19 mouse cellular contexts compared by ENCODE assay signal in genomic region chr2:67487162-67487561, GRCm38 (mm10). TPM values are rescaled to one million over a fixed set of nuclear protein-coding genes. Genes with fewer than 3 reads are reported as not detected.
DNase-seq lines count a peak whose midpoint lies in the region; ATAC-seq lines count a peak whose summit lies in the region.
"Had no signal": no experiment of that assay in that cellular context is flagged by ENCODE, and none has a peak within 500 bp of the region (broad histone marks: within the 10 kb centered on the region; RNA-seq: fewer than 3 reads in every experiment).

No protein-coding gene starts in this region.

- intact Hi-C loops in left cerebral cortex, postnatal 36 days (cut with DNase I), result no loop called here

- peak; percentile 46 for DNase-seq in right cerebral cortex, adult 18-20 months
- DNase-seq in right cerebral cortex, postnatal 4 days, result no peak
- peak; percentile 40 for DNase-seq in layer of hippocampus, adult 9-10 months (ENCODE audit: low spot score)
- peak; percentile 23 to 31 for DNase-seq in left cerebral cortex, postnatal 36 days (ENCODE audit: low spot score in 2 of 2)
- DNase-seq in urinary bladder, adult 18-20 months (ENCODE audit: low spot score in 2 of 2), result no peak
- DNase-seq in embryo, embryonic 11 days, result no peak
- DNase-seq: cerebellum, adult 11 months; cerebellum, postnatal 36 days; heart, postnatal 36 days; kidney, adult 18-20 months; kidney, postnatal 14 days; lung, adult 2 months; lung, postnatal 36 days; spleen, adult 18-20 months had no signal

- ATAC-seq in cerebellum, adult (ENCODE audit: insufficient number of reproducible peaks, low FRiP score, low TSS enrichment), result no peak
- ATAC-seq: activated CD4-positive, CD25-positive, alpha-beta regulatory T cell, adult 4 months; hindbrain, postnatal 0 days; midbrain, embryonic 13.5 days; Patski had no signal

RNA-seq across cellular contexts. Expression of gene Xirp2, which starts 41.4 kb away (rescaled TPM):
- under 1 TPM; 0.05 to 0.09 TPM for total RNA-seq in left cerebral cortex, postnatal 36 days (2021)
- total RNA-seq: hindbrain, postnatal 0 days had no signal

RNA-seq across cellular contexts. Expression of gene Gm26727, which starts 54.2 kb away (rescaled TPM):
- not detected for total RNA-seq in left cerebral cortex, postnatal 36 days (2021)
- total RNA-seq: heart, postnatal 36 days; hindbrain, postnatal 0 days had no signal

Comparison
In these comparisons a context has a peak if more than half of its experiments do, and no peak if none do; other contexts are left out.
1. DNase-seq: peak in right cerebral cortex, adult 18-20 months (single experiment), layer of hippocampus, adult 9-10 months (single experiment) and left cerebral cortex, postnatal 36 days (2 of 2); none in right cerebral cortex, postnatal 4 days (single experiment), urinary bladder, adult 18-20 months (0 of 2) and embryo, embryonic 11 days (single experiment).